Mouse (Mus musculus): ENCODE results near the gene Mettl9. TPM values are rescaled to one million over a fixed set of nuclear protein-coding genes. Genes with fewer than 3 reads are reported as not detected.

Gene Mettl9
- polyA plus RNA-seq, 1 experiment = 2.3 TPM

- Histone ChIP-seq H3K9me3 (ENCODE audit: control insufficient read depth, low read length) (no peaks in the 10 kb centered on the region), H3K27me3 (ENCODE audit: control insufficient read depth) (no peaks in the 10 kb centered on the region), H3K4me1 (ENCODE audit: control insufficient read depth) (no peaks in the 10 kb centered on the region), H3K4me3 (replicated peaks) (no peak overlapping the region), H3K36me3 (ENCODE audit: control insufficient read depth) (peaks cover 54% of the 10 kb centered on the region)
- TF ChIP-seq TAL1 (IDR thresholded peaks at IDR 0.05; ENCODE audit: low read length) = no peak
- TF ChIP-seq GATA1 (IDR thresholded peaks at IDR 0.05; ENCODE audit: low read length) = no peak
Observed at GRCm38 (mm10) chr7:121071276-121071675, 37.0 kb downstream of the Mettl9 start.

- H3K9me3 ChIP-seq (ENCODE audit: control insufficient read depth, low read length) = no peaks in the 10 kb centered on the region
- peaks cover 57% of the 10 kb centered on the region for H3K36me3 ChIP-seq (ENCODE audit: control insufficient read depth)
- H3K27me3 ChIP-seq (ENCODE audit: control insufficient read depth) = no peaks in the 10 kb centered on the region
- H3K4me1 ChIP-seq (ENCODE audit: control insufficient read depth) = no peaks in the 10 kb centered on the region
- H3K4me3 ChIP-seq (replicated peaks) = no peak overlapping the region
- no peak for TF ChIP-seq GATA1 (IDR thresholded peaks at IDR 0.05; ENCODE audit: low read length)
- TF ChIP-seq TAL1 (IDR thresholded peaks at IDR 0.05; ENCODE audit: low read length) = no peak
Observed at GRCm38 (mm10) chr7:121072506-121072905, 38.3 kb downstream of the Mettl9 start.

- peaks cover 61% of the 10 kb centered on the region for H3K36me3 ChIP-seq (ENCODE audit: control insufficient read depth)
- H3K4me1 ChIP-seq (ENCODE audit: control insufficient read depth) = no peaks in the 10 kb centered on the region
- no peak for TF ChIP-seq TAL1 (IDR thresholded peaks at IDR 0.05; ENCODE audit: low read length)
- TF ChIP-seq GATA1 (IDR thresholded peaks at IDR 0.05; ENCODE audit: low read length) = no peak
- H3K4me3 ChIP-seq (replicated peaks) = no peak within 1 kb of the TSS
- H3K27me3 ChIP-seq (ENCODE audit: control insufficient read depth) = no peaks in the 10 kb centered on the region
- H3K9me3 ChIP-seq (ENCODE audit: control insufficient read depth, low read length) = no peaks in the 10 kb centered on the region
Observed at GRCm38 (mm10) chr7:121074281-121074680, 40.0 kb downstream of the Mettl9 start, which contains the start of gene Igsf6. Gene Igsf6 (minus strand): TSS chr7:121074572.

DNA sequence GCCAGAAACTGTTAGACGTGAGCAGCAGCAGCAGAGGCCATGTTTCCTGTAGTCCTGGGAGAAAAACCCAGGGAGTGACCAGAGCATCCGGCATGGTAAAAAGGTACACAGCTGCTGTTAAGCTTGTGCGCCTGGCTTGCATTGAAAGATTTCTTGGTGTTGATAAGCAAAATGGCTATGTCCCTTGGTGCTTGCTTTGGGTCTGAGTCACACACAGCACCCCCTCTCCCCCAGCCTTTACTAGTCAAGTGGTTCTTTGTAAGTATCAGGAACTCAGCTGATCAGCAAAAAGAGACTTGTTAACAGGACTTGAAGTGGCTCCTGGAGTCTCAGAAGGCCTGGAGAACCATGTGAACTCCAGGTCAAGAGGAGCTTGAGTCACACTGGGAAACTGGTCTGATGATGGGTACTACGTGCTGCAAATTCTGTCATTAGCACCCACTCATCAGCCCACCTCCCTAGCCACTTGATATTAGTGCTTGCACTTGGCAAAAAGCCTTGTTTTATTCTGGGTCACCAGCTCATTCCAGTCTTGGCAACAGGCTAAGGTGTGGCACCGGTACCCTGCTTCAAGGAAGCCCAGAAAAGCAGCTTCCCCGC lies 40.7 kb downstream of the Mettl9 start:
- H3K4me3 ChIP-seq (replicated peaks) = no peak overlapping the region
- no peaks in the 10 kb centered on the region for H3K4me1 ChIP-seq (ENCODE audit: control insufficient read depth)
- no peak for TF ChIP-seq TAL1 (IDR thresholded peaks at IDR 0.05; ENCODE audit: low read length)
- no peak for TF ChIP-seq GATA1 (IDR thresholded peaks at IDR 0.05; ENCODE audit: low read length)
- no peaks in the 10 kb centered on the region for H3K27me3 ChIP-seq (ENCODE audit: control insufficient read depth)
- H3K36me3 ChIP-seq (ENCODE audit: control insufficient read depth) = peaks cover 58% of the 10 kb centered on the region
- no peaks in the 10 kb centered on the region for H3K9me3 ChIP-seq (ENCODE audit: control insufficient read depth, low read length)

GRCm38 (mm10) chr7:121075416-121075815 lies 41.2 kb downstream of the Mettl9 start:
- Histone ChIP-seq H3K27me3 (ENCODE audit: control insufficient read depth) (no peaks in the 10 kb centered on the region), H3K9me3 (ENCODE audit: control insufficient read depth, low read length) (no peaks in the 10 kb centered on the region), H3K4me3 (replicated peaks) (no peak overlapping the region), H3K4me1 (ENCODE audit: control insufficient read depth) (no peaks in the 10 kb centered on the region), H3K36me3 (ENCODE audit: control insufficient read depth) (peaks cover 53% of the 10 kb centered on the region)
- no peak for TF ChIP-seq GATA1 (IDR thresholded peaks at IDR 0.05; ENCODE audit: low read length)
- no peak for TF ChIP-seq TAL1 (IDR thresholded peaks at IDR 0.05; ENCODE audit: low read length)

DNA sequence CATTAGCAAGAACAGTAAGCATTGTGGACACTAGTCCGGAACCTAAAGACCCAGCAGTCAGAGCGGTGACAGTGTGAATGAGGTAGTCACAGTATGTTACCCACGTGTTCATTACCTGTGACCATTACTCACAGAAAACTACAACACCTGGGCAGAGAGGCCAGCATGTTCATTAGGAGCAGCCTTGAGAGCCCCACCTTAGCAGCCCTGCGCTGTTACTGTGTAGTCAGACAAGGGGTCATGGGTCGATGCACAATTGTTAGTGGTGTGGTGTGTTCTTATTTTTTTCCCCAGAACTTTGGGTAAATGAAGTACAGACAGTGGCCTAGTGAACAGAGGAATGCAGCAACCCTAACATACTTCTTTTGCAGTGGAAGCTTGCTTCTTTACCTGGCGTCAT lies 43.1 kb downstream of the Mettl9 start:
- no peak overlapping the region for H3K4me3 ChIP-seq (replicated peaks)
- H3K27me3 ChIP-seq (ENCODE audit: control insufficient read depth) = no peaks in the 10 kb centered on the region
- no peaks in the 10 kb centered on the region for H3K4me1 ChIP-seq (ENCODE audit: control insufficient read depth)
- peaks cover 38% of the 10 kb centered on the region for H3K36me3 ChIP-seq (ENCODE audit: control insufficient read depth)
- TF ChIP-seq GATA1 (IDR thresholded peaks at IDR 0.05; ENCODE audit: low read length) = no peak
- TF ChIP-seq TAL1 (IDR thresholded peaks at IDR 0.05; ENCODE audit: low read length) = no peak
- H3K9me3 ChIP-seq (ENCODE audit: control insufficient read depth, low read length) = no peaks in the 10 kb centered on the region

GRCm38 (mm10) chr7:121077829-121078228 lies 43.6 kb downstream of the Mettl9 start:
- Histone ChIP-seq H3K36me3 (ENCODE audit: control insufficient read depth) (peaks cover 38% of the 10 kb centered on the region), H3K4me1 (ENCODE audit: control insufficient read depth) (no peaks in the 10 kb centered on the region), H3K27me3 (ENCODE audit: control insufficient read depth) (no peaks in the 10 kb centered on the region), H3K9me3 (ENCODE audit: control insufficient read depth, low read length) (no peaks in the 10 kb centered on the region), H3K4me3 (replicated peaks) (no peak overlapping the region)
- TF ChIP-seq GATA1 (IDR thresholded peaks at IDR 0.05; ENCODE audit: low read length) = no peak
- no peak for TF ChIP-seq TAL1 (IDR thresholded peaks at IDR 0.05; ENCODE audit: low read length)

DNA sequence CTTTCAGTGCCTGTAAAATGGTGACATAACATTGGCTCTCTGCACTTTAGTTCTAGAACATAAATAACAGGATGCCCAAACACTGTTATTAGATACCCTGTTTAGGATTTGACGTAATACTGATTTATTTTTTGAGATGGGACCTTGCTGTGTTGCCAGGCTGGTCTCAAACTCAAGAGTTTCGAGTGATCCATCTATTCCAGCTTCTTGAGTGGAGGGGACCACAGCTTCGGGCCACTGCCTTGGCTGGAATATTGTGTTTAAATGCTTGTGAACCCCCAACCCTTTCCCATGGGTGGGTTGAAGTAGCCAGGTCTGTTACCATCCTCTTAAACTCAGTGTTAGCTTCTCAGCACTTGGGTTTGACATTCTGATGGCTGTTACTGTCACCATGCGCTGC lies 47.1 kb downstream of the Mettl9 start, which contains the start of gene Otoa:
TSS of gene Otoa (plus strand) at position 301 of the 400 bp plus-strand sequence.
- no peaks in the 10 kb centered on the region for H3K27me3 ChIP-seq (ENCODE audit: control insufficient read depth)
- H3K4me1 ChIP-seq (ENCODE audit: control insufficient read depth) = no peaks in the 10 kb centered on the region
- TF ChIP-seq GATA1 (IDR thresholded peaks at IDR 0.05; ENCODE audit: low read length) = no peak
- TF ChIP-seq TAL1 (IDR thresholded peaks at IDR 0.05; ENCODE audit: low read length) = no peak
- peaks cover 21% of the 10 kb centered on the region for H3K36me3 ChIP-seq (ENCODE audit: control insufficient read depth)
- H3K4me3 ChIP-seq (replicated peaks) = no peak within 1 kb of the TSS
- H3K9me3 ChIP-seq (ENCODE audit: control insufficient read depth, low read length) = no peaks in the 10 kb centered on the region

GRCm38 (mm10) chr7:121081816-121082215 lies 47.6 kb downstream of the Mettl9 start:
- H3K4me3 ChIP-seq (replicated peaks) = no peak overlapping the region
- H3K27me3 ChIP-seq (ENCODE audit: control insufficient read depth) = peaks cover 2% of the 10 kb centered on the region; the same call in 1 of the 2 replicates
- no peaks in the 10 kb centered on the region for H3K9me3 ChIP-seq (ENCODE audit: control insufficient read depth, low read length)
- H3K36me3 ChIP-seq (ENCODE audit: control insufficient read depth) = peaks cover 19% of the 10 kb centered on the region
- no peak for TF ChIP-seq TAL1 (IDR thresholded peaks at IDR 0.05; ENCODE audit: low read length)
- no peak for TF ChIP-seq GATA1 (IDR thresholded peaks at IDR 0.05; ENCODE audit: low read length)
- no peaks in the 10 kb centered on the region for H3K4me1 ChIP-seq (ENCODE audit: control insufficient read depth)
